Mouse (Mus musculus): Measurements from ENCODE around the gene Ppm1b.

The Ppm1b gene

DNA sequence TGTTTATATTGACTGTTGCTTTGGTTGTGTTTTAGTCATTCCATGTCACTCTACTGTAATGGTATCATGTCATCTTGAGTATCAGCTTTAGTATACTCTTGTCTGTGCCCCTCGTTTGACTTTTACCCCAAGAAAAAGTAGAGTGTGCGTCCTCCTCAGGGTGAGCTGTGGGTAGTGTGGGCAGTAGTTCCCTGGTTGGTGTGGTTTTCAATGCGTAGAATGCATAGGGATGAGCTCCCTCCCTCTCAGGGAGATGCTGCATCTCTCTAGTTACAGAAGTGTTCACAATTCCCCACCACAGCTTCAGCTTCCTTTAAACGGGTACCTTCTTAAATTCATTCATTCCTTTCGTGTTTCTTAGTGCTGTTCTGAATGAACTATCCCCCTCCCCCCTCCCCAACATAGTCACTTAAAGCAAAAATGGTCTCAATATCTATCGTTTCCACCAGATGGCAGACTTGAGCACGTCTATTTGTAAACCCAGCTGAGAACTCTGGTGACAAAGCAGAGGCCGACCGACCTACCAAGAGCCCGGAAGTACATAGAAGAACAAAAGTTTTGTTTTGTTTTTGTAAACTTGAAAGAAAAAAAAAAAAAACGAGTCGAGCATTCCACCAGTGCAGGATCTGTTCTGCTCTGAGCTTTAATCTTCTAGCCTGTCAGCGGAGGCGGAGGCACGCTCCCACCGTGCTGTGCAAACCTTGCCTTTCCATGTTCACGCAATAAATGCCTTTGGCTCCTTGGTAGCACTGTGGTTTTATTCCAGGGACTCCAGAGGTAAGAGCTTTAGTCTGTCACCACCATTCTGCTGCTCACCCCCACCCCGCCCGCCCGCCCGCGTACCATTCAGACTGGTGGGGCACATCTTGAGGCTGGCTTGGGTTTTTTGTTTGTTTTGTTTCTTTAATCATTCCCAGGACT is 67.0 kb downstream of the Ppm1b start:
- DNase-seq (ENCODE audit: low spot score) = peak; percentile 76

DNA sequence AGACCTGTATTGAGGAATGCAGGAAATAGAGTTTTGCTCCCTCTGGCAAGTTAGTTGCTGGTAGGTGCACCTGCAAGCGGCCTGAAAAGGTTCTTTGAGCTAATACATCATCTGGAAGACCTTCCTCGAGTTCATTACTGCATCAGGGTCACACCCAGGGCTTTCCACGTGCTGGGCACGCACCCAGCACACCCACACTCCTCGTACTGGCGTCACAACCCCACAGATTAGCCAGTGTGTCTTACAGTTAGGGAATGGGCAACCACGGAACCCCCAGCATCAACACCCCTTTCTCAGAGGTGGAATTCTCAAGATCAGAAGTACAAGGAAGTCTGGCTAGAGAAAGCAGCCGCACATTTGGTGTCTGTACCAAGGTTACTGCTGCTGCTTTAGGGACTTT is 67.7 kb downstream of the Ppm1b start:
- DNase-seq (ENCODE audit: low spot score) = no peak

DNA sequence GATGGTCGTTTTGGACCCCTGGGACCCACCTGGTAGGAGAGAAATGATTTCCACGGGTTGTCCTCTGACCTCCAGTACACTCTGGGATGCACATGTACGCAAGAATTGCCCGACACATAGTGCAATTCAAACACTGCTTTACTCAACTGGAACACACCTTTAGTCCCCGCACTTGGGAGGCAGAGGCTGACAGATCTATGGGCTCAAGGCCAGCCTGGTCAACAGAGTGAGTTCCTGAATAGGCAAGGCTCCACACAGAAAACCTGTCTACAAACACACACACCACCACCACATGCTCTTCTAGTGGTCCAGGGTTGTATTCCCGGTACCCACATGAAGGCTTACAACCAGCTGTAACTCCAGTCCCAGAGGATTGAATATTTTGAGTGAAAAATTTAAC is 68.6 kb downstream of the Ppm1b start:
- DNase-seq (ENCODE audit: low spot score) = no peak

DNA sequence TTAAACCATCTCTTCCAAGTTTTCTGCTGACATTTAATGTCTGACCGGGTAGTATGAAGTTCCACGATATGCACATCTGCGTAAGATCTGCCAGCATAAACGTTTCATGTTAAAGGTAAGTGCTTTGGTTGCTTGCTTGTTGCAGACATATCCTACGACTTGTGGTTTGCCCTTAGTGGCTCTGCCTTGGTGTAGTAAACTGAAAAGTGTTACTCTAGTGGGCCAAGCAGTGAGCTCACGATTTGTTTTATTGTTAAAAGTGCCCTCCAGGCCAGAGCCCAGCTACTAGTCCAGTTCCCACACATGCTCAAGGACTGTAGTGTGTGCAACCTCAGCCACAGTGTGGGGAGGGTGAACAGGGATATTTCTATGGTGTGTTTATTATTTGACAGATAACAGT is 69.9 kb downstream of the Ppm1b start:
- DNase-seq (ENCODE audit: low spot score) = no peak

DNA sequence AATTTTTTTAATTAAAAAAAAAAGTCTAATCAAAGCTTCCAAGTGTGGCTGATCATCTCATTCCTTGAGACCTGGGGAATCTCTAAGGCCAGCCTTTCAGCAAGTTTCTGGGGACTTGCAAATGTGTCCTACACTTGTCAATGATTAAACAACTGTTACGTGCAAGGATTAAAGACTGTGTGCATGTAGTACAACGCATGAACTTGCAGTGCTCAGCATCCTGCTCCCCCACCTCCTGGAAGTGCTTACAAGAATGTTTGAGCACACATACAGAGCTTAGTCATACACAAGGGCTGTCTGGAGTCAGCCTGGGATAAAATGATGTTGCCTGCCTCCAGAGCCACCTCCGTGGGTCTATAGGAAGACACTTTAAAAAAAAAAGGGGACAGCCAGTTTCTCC is 70.7 kb downstream of the Ppm1b start:
- no peak for DNase-seq (ENCODE audit: low spot score)

DNA sequence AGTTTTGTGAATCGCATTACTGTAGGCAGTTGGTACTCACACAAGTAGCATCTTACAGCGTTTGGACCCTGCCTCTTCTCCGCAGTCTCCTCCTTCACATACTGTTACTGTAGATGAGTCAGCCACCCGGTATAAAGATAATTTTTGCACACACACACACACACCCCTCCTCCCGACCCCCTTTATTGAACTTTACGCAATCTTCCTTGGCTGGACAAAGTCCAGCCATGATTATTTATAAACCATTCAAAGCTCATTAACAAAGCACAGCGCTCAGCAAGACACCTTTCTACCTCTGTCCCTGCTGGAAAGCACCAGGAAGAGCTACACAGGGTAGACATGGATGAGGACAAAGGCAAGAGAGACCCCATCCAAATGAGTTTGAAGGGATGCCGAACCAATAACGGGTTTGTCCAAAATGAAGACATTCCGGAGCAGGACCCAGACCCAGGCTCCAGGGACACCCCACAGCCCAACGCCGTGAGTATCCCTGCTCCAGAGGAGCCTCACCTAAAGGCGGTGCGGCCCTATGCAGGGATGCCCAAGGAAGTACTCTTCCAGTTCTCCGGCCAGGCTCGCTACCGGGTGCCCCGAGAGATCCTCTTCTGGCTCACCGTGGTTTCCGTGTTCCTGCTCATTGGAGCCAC is 71.7 kb downstream of the Ppm1b start, which contains the start of gene Slc3a1:
TSS of gene Slc3a1 (plus strand) at position 284 of the 647 bp plus-strand sequence.
- DNase-seq (ENCODE audit: low spot score) = no peak

DNA sequence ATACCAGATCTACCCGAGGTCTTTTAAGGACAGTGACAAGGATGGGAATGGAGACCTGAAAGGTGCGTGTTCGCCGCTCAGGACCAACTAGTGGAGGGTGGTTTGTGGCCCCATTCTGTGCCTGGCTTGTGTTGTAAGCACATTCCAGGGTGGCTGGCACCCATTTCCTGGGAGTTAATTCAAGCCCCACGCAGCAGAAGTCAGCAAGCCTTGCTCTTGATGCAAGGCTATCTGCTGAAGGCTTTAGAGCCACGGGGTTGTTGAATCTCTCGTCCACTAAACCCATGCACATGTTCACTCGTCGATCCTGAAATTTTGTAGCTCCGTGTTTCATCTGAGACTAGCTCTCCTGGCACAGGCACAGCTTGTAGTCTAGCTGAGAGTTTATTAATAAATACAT is 72.3 kb downstream of the Ppm1b start:
- no peak for DNase-seq (ENCODE audit: low spot score)

DNA sequence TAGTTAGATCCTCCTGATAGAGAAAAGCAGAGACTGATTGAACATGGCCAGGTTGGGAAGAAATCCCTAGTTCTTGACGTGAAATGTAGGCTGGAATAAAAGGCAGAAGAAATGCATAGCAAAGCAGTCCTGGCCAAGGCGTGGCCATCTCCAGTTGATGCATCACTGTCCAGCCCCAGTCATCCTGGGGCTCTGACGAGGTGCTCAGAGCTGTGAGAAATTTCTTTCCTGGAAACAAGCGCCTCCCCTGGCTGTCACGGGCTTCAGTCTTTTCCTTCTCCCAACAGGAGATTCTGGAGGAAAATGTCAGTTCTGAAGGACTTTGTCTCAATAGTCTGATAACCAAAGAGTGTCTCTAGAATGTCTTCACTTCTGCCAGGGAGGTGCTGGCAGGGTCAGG is 74.1 kb downstream of the Ppm1b start:
- DNase-seq (ENCODE audit: low spot score) = no peak

DNA sequence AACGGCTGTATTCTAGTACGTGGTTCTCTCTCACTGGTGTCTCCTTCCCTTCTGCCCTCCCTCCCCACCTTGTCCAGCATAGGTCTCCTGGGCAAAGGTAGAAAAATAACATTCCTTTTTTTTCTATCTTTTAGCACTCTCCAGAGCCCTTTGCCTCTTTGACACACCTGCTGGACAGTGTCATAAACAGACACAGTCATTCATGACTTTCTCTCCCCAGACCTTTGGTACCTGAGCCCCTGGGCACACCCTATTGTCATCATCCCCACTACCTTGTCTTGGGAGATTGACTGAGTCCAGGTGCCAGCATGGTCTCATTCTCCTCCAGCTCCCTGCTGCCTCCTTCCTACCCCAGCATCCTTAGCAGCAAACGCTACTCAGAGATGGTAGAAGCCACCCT is 76.5 kb downstream of the Ppm1b start:
- no peak for DNase-seq (ENCODE audit: low spot score)

DNA sequence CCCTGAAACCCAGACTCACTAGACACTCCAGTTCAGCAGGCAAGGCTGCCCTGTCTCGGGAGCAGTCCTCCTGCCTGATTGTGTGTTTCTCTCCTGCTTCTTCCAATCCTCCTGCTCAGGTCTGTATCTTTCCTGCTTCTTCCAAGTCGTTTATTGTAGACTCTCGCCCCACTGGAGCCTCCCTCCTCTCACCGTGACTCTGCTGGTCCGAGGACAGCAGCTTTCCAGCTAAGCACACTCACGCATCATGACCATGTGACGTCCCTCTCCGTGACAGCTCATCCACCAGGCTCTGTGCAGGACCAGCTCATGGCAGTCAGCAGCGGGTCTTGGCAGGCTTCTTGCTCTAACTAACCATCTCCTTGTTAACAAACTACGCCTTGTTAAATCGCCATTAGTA is 77.5 kb downstream of the Ppm1b start:
- DNase-seq (ENCODE audit: low spot score) = no peak

DNA sequence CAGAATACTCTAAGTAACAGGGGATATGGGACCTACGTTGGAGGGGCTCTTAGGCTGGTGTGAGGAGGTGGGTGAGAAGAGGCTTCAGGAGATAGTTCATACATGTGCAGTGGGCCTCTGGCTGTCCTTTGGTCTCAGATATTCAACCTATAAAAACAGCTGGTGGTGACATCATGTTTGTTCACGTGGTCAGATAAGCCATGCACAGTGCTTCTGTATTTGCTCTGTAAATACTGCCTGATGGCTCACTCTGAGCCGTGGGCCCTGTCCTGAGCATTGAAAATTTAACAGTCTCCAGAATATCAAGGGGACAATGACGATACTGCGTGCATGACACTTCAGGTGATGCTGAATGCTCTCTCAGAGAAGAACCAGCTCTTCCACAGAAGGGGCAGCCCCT is 81.3 kb downstream of the Ppm1b start:
- DNase-seq (ENCODE audit: low spot score) = no peak

DNA sequence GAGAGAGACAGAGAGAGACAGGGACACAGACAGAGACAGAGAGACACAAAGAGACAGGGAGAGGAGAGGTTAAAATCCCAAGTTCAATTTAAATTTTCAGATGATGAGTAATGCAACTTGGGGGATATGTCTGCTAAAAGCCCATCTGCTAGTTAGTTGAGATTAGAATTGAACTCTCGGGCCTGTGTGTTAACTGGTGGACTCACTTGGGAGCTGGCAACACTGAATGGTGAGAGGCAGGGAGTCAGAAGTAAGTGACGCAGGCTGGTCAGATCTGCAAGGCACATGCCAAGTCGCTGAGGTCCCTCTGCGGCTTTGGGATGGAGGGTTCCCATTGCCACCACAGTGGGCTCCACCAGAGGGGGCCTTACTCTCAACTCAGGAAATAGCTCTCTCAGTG is 81.8 kb downstream of the Ppm1b start:
- DNase-seq (ENCODE audit: low spot score) = no peak

DNA sequence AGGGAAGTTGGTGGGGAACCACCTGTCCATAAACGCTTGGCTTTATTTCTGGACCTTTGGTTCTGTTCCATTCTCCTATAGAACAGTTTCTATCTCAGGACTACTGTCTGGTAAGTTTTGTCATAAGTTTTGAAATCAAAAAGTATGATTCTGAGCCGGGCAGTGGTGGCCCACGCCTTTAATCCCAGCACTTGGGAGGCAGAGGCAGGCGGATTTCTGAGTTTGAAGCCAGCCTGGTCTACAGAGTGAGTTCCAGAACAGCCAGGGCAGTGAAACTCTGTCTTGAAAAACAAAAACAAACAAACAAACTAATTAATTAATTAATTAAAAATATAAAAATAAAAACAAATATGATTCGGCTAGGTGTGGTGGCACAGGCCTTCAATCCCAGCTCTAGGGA is 82.2 kb downstream of the Ppm1b start:
- DNase-seq (ENCODE audit: low spot score) = no peak

DNA sequence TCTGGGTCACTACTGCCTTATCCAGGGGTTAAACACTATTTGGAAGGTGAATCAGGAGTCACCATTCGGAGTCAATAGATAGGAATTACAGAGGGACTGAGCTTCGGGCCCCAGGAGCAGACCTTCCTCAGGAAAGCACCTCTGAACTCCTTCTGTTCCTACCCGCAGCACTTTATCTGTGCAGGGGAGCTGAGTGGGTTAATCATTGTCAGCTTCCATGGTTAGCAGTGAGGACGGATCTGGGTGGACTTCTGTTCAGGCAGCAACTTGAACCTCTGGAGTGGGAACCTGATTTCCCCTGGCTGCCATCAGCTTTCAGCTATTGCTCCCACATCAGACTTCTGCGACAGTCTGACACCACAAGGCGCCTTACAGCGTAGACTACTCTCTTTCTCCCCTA is 84.4 kb downstream of the Ppm1b start:
- no peak for DNase-seq (ENCODE audit: low spot score)

DNA sequence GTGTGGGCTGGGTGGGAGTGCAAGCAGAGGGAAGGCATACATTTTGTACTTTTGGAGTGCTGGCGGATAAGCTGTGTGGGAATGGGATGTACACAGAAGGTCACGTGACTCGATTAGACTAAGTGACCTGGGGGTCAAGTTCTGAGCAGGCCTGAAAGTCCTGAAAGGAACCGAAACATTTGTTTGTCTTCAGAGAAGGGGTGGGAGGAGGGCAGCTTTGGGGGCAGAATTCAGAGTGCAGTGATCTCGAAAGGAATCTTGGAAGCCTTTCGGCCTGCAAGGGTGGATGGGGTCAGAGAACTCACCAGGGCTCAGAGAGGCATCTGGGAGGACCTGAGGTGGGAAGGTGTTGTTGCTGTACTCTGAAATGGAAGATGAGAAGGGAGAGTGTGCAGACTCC is 85.9 kb downstream of the Ppm1b start:
- DNase-seq (ENCODE audit: low spot score) = no peak

DNA sequence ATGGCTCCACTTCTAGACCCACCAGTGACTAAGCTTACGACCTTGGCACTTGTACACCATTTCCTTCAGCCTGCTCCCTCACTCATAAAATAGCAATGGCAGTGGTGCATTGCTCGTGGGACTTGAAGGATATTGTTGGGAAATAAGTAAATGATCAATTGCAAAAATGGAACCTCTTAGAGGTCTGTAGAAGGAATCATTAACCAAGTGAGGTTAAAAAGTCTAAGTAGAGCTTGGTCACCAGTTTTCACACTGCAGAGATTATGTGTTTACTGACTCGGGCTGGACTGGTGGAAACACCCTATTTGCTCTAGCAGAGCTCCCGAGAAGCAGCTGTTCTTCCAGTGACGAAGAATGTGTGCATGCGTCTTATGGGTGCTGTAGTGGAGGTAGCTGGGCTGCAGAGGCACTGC is 86.9 kb downstream of the Ppm1b start:
- DNase-seq (ENCODE audit: low spot score) = no peak

DNA sequence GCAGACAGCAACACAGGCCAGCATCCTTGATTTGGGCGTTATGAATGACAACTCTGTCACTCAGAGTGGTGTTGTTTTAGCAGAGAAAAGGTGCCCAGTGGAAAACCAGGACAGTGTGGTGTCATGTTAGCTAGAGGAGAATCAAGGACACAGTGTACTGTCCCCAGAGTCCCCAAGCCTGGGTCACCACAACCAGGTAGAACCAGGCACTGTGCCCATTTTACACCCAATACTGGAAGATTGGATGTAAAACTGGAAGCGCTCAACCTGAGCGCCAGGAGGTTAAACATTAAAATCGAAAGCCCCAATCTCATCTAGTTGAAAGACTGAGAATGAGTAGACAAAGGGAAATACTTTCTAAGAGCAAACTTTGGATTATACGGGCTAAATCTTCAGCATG is 87.9 kb downstream of the Ppm1b start:
- no peak for DNase-seq (ENCODE audit: low spot score)

DNA sequence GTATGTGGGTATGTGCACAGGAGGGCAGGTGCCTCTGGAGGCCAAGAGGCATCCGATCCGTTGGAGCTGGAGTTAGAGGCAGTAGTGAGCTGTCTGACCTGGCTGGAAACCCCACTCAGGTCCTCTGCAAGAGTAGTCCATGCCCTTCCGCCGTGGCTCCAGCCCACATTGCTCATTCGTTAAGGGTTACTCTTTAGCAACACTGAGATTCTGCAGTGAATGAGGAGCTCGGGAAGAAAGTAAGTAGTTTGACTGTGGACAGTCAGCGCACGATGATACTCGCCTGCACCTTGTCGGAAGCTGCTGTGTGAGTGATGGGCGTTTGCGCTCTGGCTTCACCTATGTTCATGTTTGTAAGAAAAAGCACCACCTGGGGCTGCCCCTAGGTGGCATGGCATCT is 88.6 kb downstream of the Ppm1b start:
- DNase-seq (ENCODE audit: low spot score) = no peak

DNA sequence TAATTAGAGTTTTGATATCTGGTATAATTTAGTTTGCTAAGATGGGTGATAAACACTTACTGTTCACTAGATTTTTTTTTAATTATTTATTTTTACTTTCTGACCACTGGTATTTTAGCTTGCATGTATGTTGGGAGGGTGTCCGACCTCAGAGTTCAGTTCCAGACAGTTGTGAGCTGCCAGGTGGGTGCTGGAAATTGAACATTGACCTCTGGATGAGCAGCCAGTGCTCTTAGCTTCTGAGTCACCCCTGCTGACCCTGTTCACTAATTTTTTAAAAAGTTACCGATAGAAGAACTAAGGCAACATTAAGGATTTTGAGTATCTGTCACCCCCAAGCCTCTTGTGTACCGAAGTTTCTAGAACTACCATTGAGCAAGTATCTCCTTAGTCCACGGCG is 91.8 kb downstream of the Ppm1b start:
- no peak for DNase-seq (ENCODE audit: low spot score)

DNA sequence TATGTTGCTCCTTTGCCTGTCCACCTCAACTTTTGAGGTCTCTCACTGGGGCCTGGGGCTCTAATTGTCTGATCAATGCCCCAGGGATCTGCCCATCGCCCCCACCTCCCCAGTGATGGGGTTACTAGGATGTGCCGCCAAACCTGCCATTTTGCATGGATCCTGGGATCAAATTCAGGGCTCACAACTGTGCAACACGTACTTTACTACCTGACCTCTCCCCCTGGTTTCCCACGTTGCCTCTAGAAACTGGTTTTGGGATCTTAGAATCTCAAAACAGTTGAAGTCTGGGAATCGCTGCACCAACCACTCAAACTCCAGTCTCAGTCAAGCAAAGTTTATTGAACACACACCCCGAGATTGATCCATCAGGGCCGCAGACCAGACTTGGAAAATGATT is 101.7 kb downstream of the Ppm1b start:
- DNase-seq (ENCODE audit: low spot score) = no peak

DNA sequence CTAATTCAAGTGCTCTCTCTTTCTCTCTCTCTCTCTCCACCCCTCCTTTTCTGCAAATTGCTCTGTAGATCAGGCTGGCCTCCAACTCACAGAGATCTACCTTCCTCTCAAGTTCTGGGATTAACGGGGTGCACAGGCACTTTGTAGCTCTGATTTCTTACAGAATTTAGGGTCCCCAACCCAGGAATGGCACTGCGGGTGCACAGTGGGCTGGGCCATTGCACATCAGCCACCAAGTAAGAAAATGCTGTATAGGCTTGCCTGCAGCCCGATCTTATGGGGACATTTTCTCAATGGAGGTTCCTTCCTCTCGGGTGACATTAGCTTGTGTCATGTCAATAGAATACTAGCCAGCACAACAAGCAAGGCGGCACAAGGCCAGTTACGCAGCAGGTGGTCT is 102.6 kb downstream of the Ppm1b start:
- no peak for DNase-seq (ENCODE audit: low spot score)

DNA sequence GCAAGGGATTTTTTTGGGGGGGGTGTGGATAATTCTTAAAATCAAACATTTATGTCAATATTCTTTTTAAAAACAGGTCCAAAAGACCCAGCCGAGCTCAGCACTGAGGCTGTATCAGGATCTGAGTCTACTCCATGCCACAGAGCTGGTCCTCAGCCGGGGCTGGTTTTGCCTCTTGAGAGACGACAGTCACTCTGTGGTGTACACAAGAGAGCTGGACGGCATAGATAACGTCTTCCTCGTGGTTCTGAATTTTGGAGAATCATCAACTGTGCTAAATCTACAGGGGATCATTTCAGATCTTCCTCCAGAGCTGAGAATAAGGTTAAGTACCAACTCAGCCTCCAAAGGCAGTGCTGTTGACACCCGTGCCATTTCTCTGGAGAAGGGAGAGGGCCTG is 107.0 kb downstream of the Ppm1b start:
- no peak for DNase-seq (ENCODE audit: low spot score)

DNA sequence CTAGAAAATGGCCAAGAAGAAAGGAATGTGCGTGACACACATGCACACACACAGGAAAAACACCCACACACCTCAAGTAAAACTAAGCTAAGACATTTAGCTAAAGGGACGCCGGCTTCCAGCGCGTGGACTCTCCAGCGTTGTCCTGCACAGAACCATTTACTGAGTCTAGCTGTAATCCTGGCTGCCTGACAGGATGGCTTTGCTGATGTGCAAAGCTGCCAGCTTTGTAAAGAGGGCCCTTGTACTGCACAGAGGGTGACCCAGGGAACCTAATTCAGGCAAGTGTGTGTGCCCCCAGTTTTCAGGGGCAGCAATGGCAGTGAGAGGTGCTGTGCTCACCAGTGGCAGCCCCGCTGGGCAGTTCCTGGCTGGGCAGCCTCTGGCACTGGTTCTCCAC is 110.8 kb downstream of the Ppm1b start:
- DNase-seq (ENCODE audit: low spot score) = no peak

DNA sequence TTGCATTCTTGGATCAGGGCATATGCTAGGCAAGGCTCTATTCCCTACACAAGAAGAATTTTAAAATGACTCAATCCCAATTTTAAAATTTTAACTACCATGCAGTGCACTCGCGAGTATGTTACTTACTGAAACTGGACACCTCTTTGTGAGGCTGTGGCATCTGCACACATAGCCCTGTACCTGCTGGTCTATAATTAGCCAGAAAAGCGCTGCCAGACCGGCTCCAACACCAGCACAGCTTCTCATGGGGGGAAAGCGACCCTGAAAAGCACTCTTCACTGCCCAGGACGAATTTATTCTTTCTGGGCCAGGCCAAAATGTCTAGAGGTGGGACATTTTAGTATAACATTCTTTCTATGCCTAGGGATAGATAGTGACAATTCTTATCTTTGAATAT is 114.1 kb downstream of the Ppm1b start:
- DNase-seq (ENCODE audit: low spot score) = no peak
